Mouse (Mus musculus) cortical plate, adult 2 months (tissue): ENCODE measurements around the gene Nppc.

ENCODE experiments used
- CTCF ChIP-seq: fragments of 200-500 bp; IDR thresholded peaks from 2 replicates; pipeline ENCODE4 v1.5.1; 2011; ENCODE audit warnings: mild to moderate bottlenecking, control low read depth, low read length; ENCODE audit not compliant: insufficient read depth; ENCODE audit errors: extremely low read depth
- POLR2A ChIP-seq: fragments of 200-500 bp; IDR thresholded peaks from 2 replicates; pipeline ENCODE4 v1.6.1; 2011; ENCODE audit warnings: mild to moderate bottlenecking, low read length, control low read depth; ENCODE audit not compliant: insufficient read depth; ENCODE audit errors: extremely low read depth

GRCm38 (mm10) chr1:86633434-86633833 is 36.9 kb downstream of the Nppc start:
- TF ChIP-seq POLR2A (no peak), CTCF (no peak)
